Mouse (Mus musculus) R1 (cell line): ENCODE measurements at regions not wholly inside any gene's neighbourhood (a gene's known extent, or its start where the extent isn't known, plus 50 kb on each side); places are given as distances from the start of the nearest gene placed in this dataset.

Source experiments
- DNase-seq: peaks from one replicate; pipeline ENCODE4 v3.0.0-alpha.2; 2018; ENCODE audit warnings: low read depth, low spot score

DNA sequence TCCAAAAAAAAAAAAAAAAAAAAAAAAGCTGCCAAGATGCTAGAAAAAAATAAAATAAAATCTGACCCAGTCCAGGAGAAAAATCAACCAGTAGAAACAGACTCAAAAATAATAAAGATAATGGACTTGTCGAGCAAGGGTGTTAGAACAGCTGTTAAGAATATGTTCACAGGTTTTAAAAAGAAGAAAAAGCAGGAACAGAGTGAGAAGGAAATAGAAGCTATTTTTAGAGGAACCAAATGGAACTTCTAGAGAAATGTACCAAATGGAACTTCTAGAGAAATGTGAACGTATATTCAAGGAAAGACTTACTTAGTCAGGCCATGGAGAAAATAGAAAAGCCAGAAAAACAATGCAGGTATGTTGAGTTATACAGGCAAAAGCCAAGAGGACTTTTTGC lies 662.4 kb upstream of the Jmjd1c start:
- no peak for DNase-seq

- DNase-seq: no peak
These were observed 625.2 kb upstream of the Jmjd1c start for GRCm38 (mm10) chr10:66470684-66471083.

GRCm38 (mm10) chr10:66472038-66472437 lies 623.9 kb upstream of the Jmjd1c start:
- DNase-seq: no peak

DNA sequence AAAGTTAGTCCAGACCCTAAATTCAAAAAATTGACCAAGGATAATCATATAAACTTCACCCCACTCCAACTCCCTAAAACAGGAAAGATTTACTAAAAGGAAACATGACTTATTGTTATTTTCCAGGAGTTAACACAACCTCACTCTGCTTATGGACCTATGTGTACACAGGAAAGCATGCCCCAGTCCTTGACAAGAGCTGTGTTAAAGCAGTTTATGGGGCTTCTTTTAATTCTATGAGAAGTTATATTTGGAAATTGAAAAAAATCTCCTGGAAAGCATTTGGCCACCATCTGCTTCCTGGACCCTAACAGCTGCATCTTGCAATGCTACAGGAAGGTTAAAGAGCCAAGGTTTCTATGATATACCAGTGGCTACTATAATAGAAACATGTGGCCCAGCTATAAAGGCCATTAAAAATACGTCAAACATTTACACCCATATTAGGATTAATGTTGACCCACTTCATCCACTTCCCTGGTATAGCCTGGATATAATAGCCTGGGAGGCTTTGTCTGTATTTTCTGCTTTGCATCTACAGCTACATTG lies 620.7 kb upstream of the Jmjd1c start:
- DNase-seq: no peak

DNA sequence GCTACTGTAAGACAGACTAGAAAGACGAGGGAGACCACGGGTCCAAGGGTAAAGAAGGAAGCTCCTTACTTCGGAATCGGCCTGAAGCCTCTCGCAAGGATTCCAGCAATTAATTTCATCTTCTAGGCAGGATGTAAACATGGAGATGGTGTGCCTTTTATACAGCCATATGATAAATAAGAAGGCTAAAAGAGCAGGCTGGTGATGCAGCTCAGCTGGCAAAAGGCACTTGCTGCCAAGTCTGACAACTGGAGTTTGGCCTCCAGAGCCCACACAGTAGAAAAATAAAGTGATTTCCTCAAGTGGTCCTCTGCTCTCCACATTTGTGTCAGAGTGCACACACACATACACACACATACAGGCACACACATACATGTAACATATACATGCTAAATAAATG lies 605.1 kb upstream of the Jmjd1c start:
- DNase-seq: no peak

DNA sequence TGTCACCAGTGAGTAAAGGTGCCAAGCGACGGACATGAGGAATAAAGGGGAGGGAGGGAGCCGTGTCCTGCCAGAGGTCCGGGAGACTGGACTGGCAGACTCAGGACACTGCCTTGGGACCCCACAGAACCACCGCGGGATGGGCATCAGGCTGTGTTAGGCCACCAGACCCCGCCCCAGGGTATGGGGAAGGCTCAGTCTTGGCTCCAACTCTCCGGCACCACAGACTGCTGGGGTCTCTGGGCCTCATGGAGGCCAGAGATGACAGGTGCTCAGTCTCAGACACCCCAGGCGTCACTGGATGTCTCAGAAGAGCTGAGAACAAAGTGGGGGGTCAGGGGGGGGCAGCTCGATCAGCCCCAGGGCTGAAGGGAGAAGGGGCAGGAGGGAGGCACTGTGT lies 604.1 kb upstream of the Jmjd1c start:
- no peak for DNase-seq

DNA sequence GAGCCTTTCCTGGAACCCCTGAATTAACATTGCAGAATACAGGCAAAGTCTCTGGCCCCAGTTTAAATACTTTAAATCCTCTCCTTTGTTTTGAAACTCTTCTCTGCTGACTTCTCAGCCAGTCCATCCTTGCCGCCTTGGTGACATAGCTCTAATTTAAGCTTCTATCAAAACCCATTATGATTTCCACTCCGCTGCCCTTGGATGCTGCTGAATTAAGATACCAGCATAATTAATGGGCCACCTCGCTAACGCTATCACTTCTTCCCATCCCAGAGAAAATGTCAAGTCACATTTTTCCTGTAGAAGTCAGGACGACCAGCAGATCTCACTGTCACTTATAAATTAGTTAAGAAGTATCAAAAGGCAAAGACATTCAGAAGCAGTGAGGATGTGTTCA lies 556.1 kb upstream of the Jmjd1c start:
- DNase-seq: no peak

- no peak for DNase-seq
These were observed 549.3 kb upstream of the Jmjd1c start for GRCm38 (mm10) chr10:66546656-66547055.

- DNase-seq: peak; percentile 57
These were observed 548.3 kb upstream of the Jmjd1c start for GRCm38 (mm10) chr10:66547660-66548059.

GRCm38 (mm10) chr10:66548073-66548472 lies 547.9 kb upstream of the Jmjd1c start:
- no peak for DNase-seq

DNA sequence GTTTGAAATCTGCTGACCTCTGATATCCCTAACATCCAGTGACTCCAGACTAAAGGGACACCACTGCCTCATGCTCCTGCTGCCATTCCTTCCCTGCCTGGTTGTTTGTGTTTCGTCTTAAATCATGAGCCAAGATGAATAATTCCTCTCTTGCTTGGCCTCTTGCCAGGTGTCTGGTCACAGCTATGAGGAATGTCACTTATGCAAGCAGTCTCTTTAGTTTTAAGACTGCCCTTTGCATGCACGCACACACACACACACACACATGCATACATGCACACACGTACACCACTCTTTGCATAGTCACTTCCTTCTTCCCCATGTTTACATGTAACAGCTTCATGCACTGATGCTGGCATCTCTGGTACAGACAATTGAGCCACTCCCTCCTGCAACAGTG lies 543.0 kb upstream of the Jmjd1c start:
- peak; percentile 9 for DNase-seq

DNA sequence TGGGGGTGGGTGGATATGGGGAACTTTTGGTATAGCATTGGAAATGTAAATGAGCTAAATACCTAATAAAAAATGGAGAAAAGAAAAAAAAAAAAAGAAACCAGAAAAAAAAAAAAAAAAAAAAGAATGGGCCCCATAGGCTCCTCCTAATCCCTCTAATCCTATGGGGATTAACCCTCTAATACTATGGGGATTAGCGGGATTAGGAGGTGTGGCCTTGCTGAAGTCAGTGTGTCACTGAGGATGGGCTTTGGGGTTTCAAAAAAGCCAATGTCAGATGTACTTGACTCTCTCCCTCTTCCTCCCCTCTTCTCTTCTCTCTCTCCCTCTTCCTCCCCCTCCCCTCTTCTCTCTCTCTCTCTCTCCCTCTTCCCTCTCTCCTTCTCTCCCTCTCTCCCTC lies 541.7 kb upstream of the Jmjd1c start:
- no peak for DNase-seq

- DNase-seq: peak; percentile 10
These were observed 537.7 kb upstream of the Jmjd1c start for GRCm38 (mm10) chr10:66558097-66558840.

GRCm38 (mm10) chr10:66565374-66565773 lies 530.6 kb upstream of the Jmjd1c start:
- DNase-seq: no peak

- DNase-seq: peak; percentile 41
These were observed 520.9 kb upstream of the Jmjd1c start for GRCm38 (mm10) chr10:66574846-66575535.

DNA sequence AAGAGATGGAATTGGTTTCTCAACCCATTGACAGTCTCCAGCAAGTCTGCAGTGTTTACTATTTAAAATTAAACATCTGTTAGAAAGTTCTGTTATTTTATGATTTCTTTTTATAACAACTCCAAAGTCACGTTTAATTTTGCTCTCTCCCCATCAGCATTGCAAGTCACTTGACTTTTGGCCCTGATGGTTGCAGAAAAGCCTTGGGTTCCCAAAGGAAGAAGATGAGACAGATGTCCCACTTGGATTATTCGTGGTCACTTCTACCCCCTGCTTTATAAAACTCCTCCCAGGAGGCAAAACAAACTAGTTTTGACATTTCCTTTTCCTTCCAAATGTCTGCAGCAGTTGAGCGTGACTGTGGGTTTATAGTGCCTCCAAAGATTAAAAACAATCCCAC lies 502.9 kb upstream of the Jmjd1c start:
- no peak for DNase-seq

DNA sequence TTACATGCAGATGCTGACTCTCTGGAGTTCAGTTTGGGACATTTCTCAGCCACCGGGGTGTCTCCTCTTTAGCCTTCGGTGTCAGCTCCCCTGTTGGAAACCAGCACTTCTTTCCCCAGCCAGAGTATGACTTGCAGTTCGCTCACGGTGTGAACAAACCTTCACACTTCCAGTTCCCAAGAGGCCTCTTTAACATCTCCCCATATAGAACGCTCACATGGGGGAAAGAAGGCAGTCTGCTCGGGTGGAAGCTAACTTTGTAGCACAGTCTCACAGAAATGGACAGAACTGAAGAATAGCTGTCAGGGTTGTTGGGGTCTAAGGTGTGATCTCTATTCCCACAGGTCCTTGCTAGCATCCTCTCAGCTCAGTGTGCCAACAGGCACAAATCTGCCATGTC lies 502.4 kb upstream of the Jmjd1c start:
- DNase-seq: no peak

- no peak for DNase-seq
These were observed 498.0 kb upstream of the Jmjd1c start for GRCm38 (mm10) chr10:66597952-66598351.

DNA sequence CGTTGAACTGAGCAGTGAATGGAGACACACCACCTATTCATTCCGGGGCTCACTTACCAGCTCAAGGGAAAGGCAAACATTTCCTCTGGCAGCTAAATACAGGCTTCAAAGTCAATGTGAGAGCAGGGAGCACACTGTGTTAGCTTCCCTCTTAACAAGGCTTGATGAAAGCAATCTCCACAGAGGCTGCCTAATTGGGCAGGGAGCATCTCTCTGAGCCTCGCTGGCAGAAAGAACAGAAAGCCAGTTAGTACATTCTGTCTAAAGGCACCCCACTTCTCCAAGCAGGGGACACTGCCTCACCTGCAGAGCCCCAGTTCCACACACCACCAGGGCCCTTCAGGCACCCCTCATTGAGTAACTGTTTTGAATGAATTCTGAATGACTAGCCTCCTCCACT lies 488.8 kb upstream of the Jmjd1c start:
- DNase-seq: no peak

DNA sequence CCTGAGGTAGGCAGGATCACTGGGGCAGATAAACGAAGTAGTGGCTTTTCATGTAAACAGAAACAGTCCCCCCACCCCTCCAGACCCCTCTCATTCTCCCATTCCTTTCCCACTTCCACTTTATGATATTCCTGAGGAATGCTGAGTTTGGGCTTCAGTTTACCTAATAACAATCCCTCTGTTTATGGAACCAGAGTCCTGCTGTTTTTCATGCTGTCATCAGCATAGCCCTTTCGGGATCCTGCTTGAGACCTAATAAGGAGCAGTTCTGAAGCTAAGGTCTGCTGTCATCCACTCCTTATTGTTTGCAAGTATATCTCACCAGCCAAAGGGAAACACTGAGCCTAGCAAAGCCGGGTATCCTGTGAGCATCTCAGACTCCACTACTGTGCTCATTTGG lies 479.6 kb upstream of the Jmjd1c start:
- no peak for DNase-seq

- no peak for DNase-seq
These were observed 464.9 kb upstream of the Jmjd1c start for GRCm38 (mm10) chr10:66630996-66631395.

DNA sequence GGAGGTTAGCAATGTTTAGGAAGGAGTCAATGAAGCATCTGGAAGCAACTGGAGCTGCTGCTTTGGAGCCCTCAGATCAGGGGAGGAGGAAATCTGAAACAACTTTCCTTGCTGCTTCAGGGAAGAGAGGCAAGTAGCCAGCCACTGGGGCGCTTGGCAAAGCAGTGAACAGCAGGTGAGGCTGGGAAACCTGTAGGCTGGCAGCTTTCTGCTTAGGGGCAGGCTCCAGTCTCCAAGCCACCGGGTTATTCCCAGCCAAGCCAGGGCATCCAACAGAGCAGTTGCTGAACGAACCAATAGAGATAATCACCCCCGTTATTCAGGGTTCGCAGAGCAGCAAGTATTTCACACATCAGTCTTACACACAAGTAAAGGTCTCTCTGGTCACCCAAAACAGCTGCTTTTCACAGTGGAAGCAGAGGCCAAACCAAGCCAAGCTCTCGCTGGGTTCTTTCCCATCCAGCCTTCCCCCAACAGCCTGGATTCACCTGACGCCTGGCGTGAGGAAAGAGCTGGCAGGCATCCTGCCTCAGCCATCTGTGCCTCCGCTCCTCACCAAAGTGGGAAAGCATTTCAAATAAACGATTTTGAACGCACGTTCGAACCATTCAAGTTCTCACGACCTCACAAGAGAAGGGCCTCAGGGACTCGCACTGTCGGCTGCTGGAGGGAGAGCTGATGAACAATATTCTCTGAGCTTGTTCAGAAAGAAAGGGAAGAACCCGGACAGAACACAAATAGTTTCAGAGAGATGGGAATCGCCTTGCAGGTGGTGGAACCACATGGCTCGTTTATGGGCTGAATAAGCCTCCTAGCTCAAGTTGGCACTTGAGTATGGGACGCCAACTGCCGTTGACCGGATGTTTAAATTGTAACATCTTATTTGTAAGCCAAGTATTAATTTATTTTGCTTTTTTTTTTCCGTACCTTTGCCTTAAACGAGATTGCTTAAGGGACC lies 454.8 kb upstream of the Jmjd1c start:
- DNase-seq: peak; percentile 7
